Mouse (Mus musculus) embryonic fibroblast, embryonic 13.5 days (primary cell): ENCODE measurements at regions not wholly inside any gene's neighbourhood (a gene's known extent, or its start where the extent isn't known, plus 50 kb on each side); places are given as distances from the start of the nearest gene placed in this dataset.

Experiments
- CTCF ChIP-seq: IDR thresholded peaks from 2 replicates; pipeline ENCODE4 v1.5.1; 2011; ENCODE audit warnings: mild to moderate bottlenecking, control low read depth, low read length, moderate library complexity, borderline replicate concordance; ENCODE audit not compliant: insufficient read depth
- POLR2A ChIP-seq: IDR thresholded peaks from 2 replicates; pipeline ENCODE4 v1.6.1; 2011; ENCODE audit warnings: low read depth, mild to moderate bottlenecking, control low read depth, low read length, moderate library complexity

DNA sequence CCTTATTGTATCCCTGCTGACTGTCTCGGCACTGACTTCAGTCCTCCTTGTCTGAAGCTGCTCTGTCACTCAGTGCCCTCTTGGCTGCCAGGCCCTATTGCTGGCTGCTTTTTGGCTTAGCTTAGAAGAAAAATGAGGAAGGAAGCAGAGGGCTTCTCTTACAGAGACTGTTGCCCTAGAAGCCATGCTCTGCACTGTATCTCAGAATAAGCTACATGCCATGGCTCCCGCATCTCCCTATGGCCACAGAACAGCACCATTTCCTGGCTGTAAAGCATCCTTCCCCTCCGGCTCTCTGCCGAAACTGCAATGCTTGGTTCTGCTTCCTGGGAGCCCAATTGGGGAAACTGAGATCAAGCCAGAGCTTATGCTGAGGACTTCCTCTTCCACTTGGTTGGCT is 295.0 kb downstream of the 4933412E24Rik start:
- TF ChIP-seq POLR2A (no peak), CTCF (no peak)
